Mouse (Mus musculus): ENCODE data around the gene Tmem135. TPM values are rescaled to one million over a fixed set of nuclear protein-coding genes. Genes with fewer than 3 reads are reported as not detected.
A peak's percentile ranks its signal among the peaks of the same experiment; 100 is the strongest.

The Tmem135 gene
- polyA plus RNA-seq, 1 experiment from 2014 or later: 57.9 TPM

- H3K4me3 ChIP-seq (ENCODE audit: low read depth, low read length): no peak overlapping the region
- no peaks in the 10 kb centered on the region for H3K9me3 ChIP-seq (ENCODE audit: control insufficient read depth)
- no peak for TF ChIP-seq CTCF (IDR thresholded peaks at IDR 0.05; ENCODE audit: low read depth)
- H3K27me3 ChIP-seq (replicated peaks; ENCODE audit: control insufficient read depth, insufficient read depth, low read length): no peaks in the 10 kb centered on the region
- no peak overlapping the region for H3K9ac ChIP-seq (ENCODE audit: low read depth, low read length)
- no peaks in the 10 kb centered on the region for H3K36me3 ChIP-seq (ENCODE audit: control insufficient read depth, insufficient read depth)
- H3K4me1 ChIP-seq (replicated peaks; ENCODE audit: control insufficient read depth, insufficient read depth, low read length): no peaks in the 10 kb centered on the region
- 55% methylated on average over 3 of the region's 3 CpGs for WGBS
- ATAC-seq: no peak
- H3K27ac ChIP-seq (ENCODE audit: low read depth, low read length): no peak overlapping the region
- no peak overlapping the region for H3K4me2 ChIP-seq (replicated peaks; ENCODE audit: low read depth)
Measured at GRCm38 (mm10) chr7:89316112-89316511, 87.9 kb downstream of the Tmem135 start.

GRCm38 (mm10) chr7:89311555-89311954 is 92.5 kb downstream of the Tmem135 start:
- H3K27me3 ChIP-seq (replicated peaks; ENCODE audit: control insufficient read depth, insufficient read depth, low read length): no peaks in the 10 kb centered on the region
- no peak overlapping the region for H3K27ac ChIP-seq (ENCODE audit: low read depth, low read length)
- 100% methylated on average over 1 of the region's 1 CpGs for WGBS
- no peaks in the 10 kb centered on the region for H3K9me3 ChIP-seq (ENCODE audit: control insufficient read depth)
- no peak overlapping the region for H3K4me2 ChIP-seq (replicated peaks; ENCODE audit: low read depth)
- no peaks in the 10 kb centered on the region for H3K4me1 ChIP-seq (replicated peaks; ENCODE audit: control insufficient read depth, insufficient read depth, low read length)
- no peak for ATAC-seq
- no peak overlapping the region for H3K4me3 ChIP-seq (ENCODE audit: low read depth, low read length)
- TF ChIP-seq CTCF (IDR thresholded peaks at IDR 0.05; ENCODE audit: low read depth): peak; percentile 56
- no peak overlapping the region for H3K9ac ChIP-seq (ENCODE audit: low read depth, low read length)
- peaks cover 5% of the 10 kb centered on the region for H3K36me3 ChIP-seq (ENCODE audit: control insufficient read depth, insufficient read depth)

- WGBS: 60% methylated on average over 3 of the region's 3 CpGs
- H3K36me3 ChIP-seq (ENCODE audit: control insufficient read depth, insufficient read depth): peaks cover 11% of the 10 kb centered on the region
Measured at GRCm38 (mm10) chr7:89308926-89309325, 95.1 kb downstream of the Tmem135 start.

GRCm38 (mm10) chr7:89308238-89308637 is 95.8 kb downstream of the Tmem135 start:
- WGBS: 77% methylated on average over 11 of the region's 11 CpGs
- no peak overlapping the region for H3K4me3 ChIP-seq (ENCODE audit: low read depth, low read length)
- no peak overlapping the region for H3K27ac ChIP-seq (ENCODE audit: low read depth, low read length)

More at GRCm38 (mm10) chr7:89308926-89309325, 95.1 kb downstream of the Tmem135 start:
- no peaks in the 10 kb centered on the region for H3K9me3 ChIP-seq (ENCODE audit: control insufficient read depth)
- H3K9ac ChIP-seq (ENCODE audit: low read depth, low read length): no peak overlapping the region
- ATAC-seq: no peak
- TF ChIP-seq CTCF (IDR thresholded peaks at IDR 0.05; ENCODE audit: low read depth): no peak
- no peak overlapping the region for H3K27ac ChIP-seq (ENCODE audit: low read depth, low read length)
- no peaks in the 10 kb centered on the region for H3K4me1 ChIP-seq (replicated peaks; ENCODE audit: control insufficient read depth, insufficient read depth, low read length)
- H3K27me3 ChIP-seq (replicated peaks; ENCODE audit: control insufficient read depth, insufficient read depth, low read length): no peaks in the 10 kb centered on the region
- H3K4me3 ChIP-seq (ENCODE audit: low read depth, low read length): no peak overlapping the region
- H3K4me2 ChIP-seq (replicated peaks; ENCODE audit: low read depth): no peak overlapping the region

GRCm38 (mm10) chr7:89306831-89307230 is 97.2 kb downstream of the Tmem135 start:
- 87% methylated on average over 6 of the region's 6 CpGs for WGBS
- no peak for TF ChIP-seq CTCF (IDR thresholded peaks at IDR 0.05; ENCODE audit: low read depth)
- no peak for ATAC-seq
- Histone ChIP-seq H3K4me1 (replicated peaks; ENCODE audit: control insufficient read depth, insufficient read depth, low read length) (no peaks in the 10 kb centered on the region), H3K9me3 (ENCODE audit: control insufficient read depth) (no peaks in the 10 kb centered on the region), H3K27me3 (replicated peaks; ENCODE audit: control insufficient read depth, insufficient read depth, low read length) (no peaks in the 10 kb centered on the region), H3K4me3 (ENCODE audit: low read depth, low read length) (no peak overlapping the region), H3K4me2 (replicated peaks; ENCODE audit: low read depth) (no peak overlapping the region), H3K27ac (ENCODE audit: low read depth, low read length) (no peak overlapping the region), H3K36me3 (ENCODE audit: control insufficient read depth, insufficient read depth) (peaks cover 11% of the 10 kb centered on the region), H3K9ac (ENCODE audit: low read depth, low read length) (no peak overlapping the region)

More at GRCm38 (mm10) chr7:89308238-89308637, 95.8 kb downstream of the Tmem135 start:
- Histone ChIP-seq H3K4me1 (replicated peaks; ENCODE audit: control insufficient read depth, insufficient read depth, low read length) (no peaks in the 10 kb centered on the region), H3K9me3 (ENCODE audit: control insufficient read depth) (no peaks in the 10 kb centered on the region), H3K9ac (ENCODE audit: low read depth, low read length) (no peak overlapping the region), H3K36me3 (ENCODE audit: control insufficient read depth, insufficient read depth) (peaks cover 11% of the 10 kb centered on the region), H3K4me2 (replicated peaks; ENCODE audit: low read depth) (no peak overlapping the region), H3K27me3 (replicated peaks; ENCODE audit: control insufficient read depth, insufficient read depth, low read length) (no peaks in the 10 kb centered on the region)
- no peak for TF ChIP-seq CTCF (IDR thresholded peaks at IDR 0.05; ENCODE audit: low read depth)
- ATAC-seq: no peak

- no peak for ATAC-seq
- Histone ChIP-seq H3K9me3 (ENCODE audit: control insufficient read depth) (no peaks in the 10 kb centered on the region), H3K4me1 (replicated peaks; ENCODE audit: control insufficient read depth, insufficient read depth, low read length) (no peaks in the 10 kb centered on the region), H3K27ac (ENCODE audit: low read depth, low read length) (no peak overlapping the region), H3K4me3 (ENCODE audit: low read depth, low read length) (no peak overlapping the region), H3K9ac (ENCODE audit: low read depth, low read length) (no peak overlapping the region), H3K4me2 (replicated peaks; ENCODE audit: low read depth) (no peak overlapping the region), H3K36me3 (ENCODE audit: control insufficient read depth, insufficient read depth) (peaks cover 16% of the 10 kb centered on the region), H3K27me3 (replicated peaks; ENCODE audit: control insufficient read depth, insufficient read depth, low read length) (no peaks in the 10 kb centered on the region)
- WGBS: 89% methylated on average over 3 of the region's 3 CpGs
- TF ChIP-seq CTCF (IDR thresholded peaks at IDR 0.05; ENCODE audit: low read depth): no peak
Measured at GRCm38 (mm10) chr7:89304958-89305357, 99.1 kb downstream of the Tmem135 start.

- Histone ChIP-seq H3K36me3 (ENCODE audit: control insufficient read depth, insufficient read depth) (peaks cover 17% of the 10 kb centered on the region), H3K27me3 (replicated peaks; ENCODE audit: control insufficient read depth, insufficient read depth, low read length) (no peaks in the 10 kb centered on the region), H3K4me1 (replicated peaks; ENCODE audit: control insufficient read depth, insufficient read depth, low read length) (no peaks in the 10 kb centered on the region), H3K9ac (ENCODE audit: low read depth, low read length) (no peak overlapping the region), H3K4me3 (ENCODE audit: low read depth, low read length) (no peak overlapping the region), H3K9me3 (ENCODE audit: control insufficient read depth) (no peaks in the 10 kb centered on the region), H3K4me2 (replicated peaks; ENCODE audit: low read depth) (no peak overlapping the region), H3K27ac (ENCODE audit: low read depth, low read length) (no peak overlapping the region)
- no peak for ATAC-seq
- TF ChIP-seq CTCF (IDR thresholded peaks at IDR 0.05; ENCODE audit: low read depth): no peak
- WGBS: 70% methylated on average over 1 of the region's 1 CpGs
Measured at GRCm38 (mm10) chr7:89303765-89304164, 100.3 kb downstream of the Tmem135 start.

Measured in intestine, postnatal 0 days (tissue).